Mouse (Mus musculus) left cerebral cortex, adult 2 months (tissue): ENCODE results near the gene Gm13277. TPM values are rescaled to one million over a fixed set of nuclear protein-coding genes. Genes with fewer than 3 reads are reported as not detected.
"Not testable (repeated sequence)": the region's sequence is repeated elsewhere in the genome, so short reads cannot be mapped to it uniquely, and the experiment has no call there.

Experiments
- DNase-seq, 2 experiments: peaks; one replicate each; pipeline ENCODE4 v3.0.0; 2021 to 2022; ENCODE audit warnings: low spot score in 2 of 2, mixed read lengths in 1 of 2; ENCODE audit errors: extremely low spot score in 1 of 2
- H3K27ac ChIP-seq: fragments of 200-600 bp; 2 replicates; pipeline ENCODE4 v1.8.1; 2022
- H3K4me3 ChIP-seq: fragments of 200-600 bp; 2 replicates; pipeline ENCODE4 v1.8.1; 2022
- CTCF ChIP-seq: fragments of 200-600 bp; IDR thresholded peaks from 2 replicates; pipeline ENCODE4 v1.8.1; 2022; ENCODE audit warnings: antibody characterized with exemption, mild to moderate bottlenecking, moderate library complexity
- intact Hi-C: fragments of 180-260 bp; cut with DNase I; formaldehyde crosslinking; loops from one replicate; pipeline ENCODE4 v1.15.1; 2025
- long read RNA-seq, 2 experiments: library from polyadenylated mRNA; stranded (forward); transcript quantifications; one replicate each; pipeline ENCODE4 v2.0.0; 2021; ENCODE audit warnings: borderline mapping rate in 2 of 2
- total RNA-seq, 2 experiments: library from RNA; stranded (reverse); gene quantifications; 2 replicates each; pipeline ENCODE4 v1.2.3; 2021

Gene Gm13277
- not detected for total RNA-seq
- long read RNA-seq, experiment 1, result 0 reads
- long read RNA-seq, experiment 2, result 0 reads

GRCm38 (mm10) chr4:88788402-88788801 is at the start of gene Gm13277:
Gene Gm13277 (plus strand): TSS chr4:88788632.
- TF ChIP-seq CTCF, result peak; percentile 42
- H3K27ac ChIP-seq, H3K4me3 ChIP-seq, intact Hi-C loops: not testable (repeated sequence)
- DNase-seq, result peak; percentile 61 to 63

GRCm38 (mm10) chr4:88739036-88739435 is 49.4 kb upstream of the Gm13277 start:
- Histone ChIP-seq H3K4me3 (no peak overlapping the region), H3K27ac (no peak overlapping the region)
- intact Hi-C loops, result no loop called here
- DNase-seq, result no peak
- TF ChIP-seq CTCF, result no peak

GRCm38 (mm10) chr4:88741426-88741825 is 47.0 kb upstream of the Gm13277 start:
- no peak for TF ChIP-seq CTCF
- Histone ChIP-seq H3K4me3 (no peak overlapping the region), H3K27ac (no peak overlapping the region)
- DNase-seq, result no peak
- intact Hi-C loops, result no loop called here

- H3K4me3 ChIP-seq, result no peak overlapping the region
- no peak overlapping the region for H3K27ac ChIP-seq
- intact Hi-C loops, result no loop called here
- peak; percentile 23 for TF ChIP-seq CTCF
- DNase-seq, result no peak
Observed at GRCm38 (mm10) chr4:88742771-88743371, 45.6 kb upstream of the Gm13277 start.

- DNase-seq, result no peak
- intact Hi-C loops, result no loop called here
- no peak overlapping the region for H3K27ac ChIP-seq
- no peak overlapping the region for H3K4me3 ChIP-seq
- no peak for TF ChIP-seq CTCF
Observed at GRCm38 (mm10) chr4:88744207-88744606, 44.2 kb upstream of the Gm13277 start.

GRCm38 (mm10) chr4:88749926-88750325 is 38.5 kb upstream of the Gm13277 start:
- no peak for TF ChIP-seq CTCF
- intact Hi-C loops, result no loop called here
- Histone ChIP-seq H3K4me3 (no peak overlapping the region), H3K27ac (no peak overlapping the region)
- DNase-seq, result no peak

GRCm38 (mm10) chr4:88754818-88755340 is 33.6 kb upstream of the Gm13277 start, which contains the start of gene Gm13271:
Gene Gm13271 (plus strand): TSS chr4:88754868.
- peak; percentile 72 to 76 for DNase-seq

GRCm38 (mm10) chr4:88756581-88757513 is 31.6 kb upstream of the Gm13277 start:
- intact Hi-C loops, DNase-seq: not testable (repeated sequence)
- Histone ChIP-seq H3K27ac (0 out of 2 replicates have a peak overlapping the region, but pooled peaks have one; percentile 37), H3K4me3 (peak overlapping the region; percentile 42)

More at GRCm38 (mm10) chr4:88754818-88755340, 33.6 kb upstream of the Gm13277 start, which contains the start of gene Gm13271:
- H3K27ac ChIP-seq, intact Hi-C loops, H3K4me3 ChIP-seq: not testable (repeated sequence)
- peak; percentile 24 for TF ChIP-seq CTCF

GRCm38 (mm10) chr4:88757628-88758031 is 30.8 kb upstream of the Gm13277 start:
- intact Hi-C loops, H3K27ac ChIP-seq: not testable (repeated sequence)
- TF ChIP-seq CTCF, result peak; percentile 66
- H3K4me3 ChIP-seq, result peak overlapping the region; percentile 42
- peak; percentile 90 to 92 for DNase-seq

GRCm38 (mm10) chr4:88758751-88759150 is 29.7 kb upstream of the Gm13277 start:
- H3K4me3 ChIP-seq, DNase-seq, H3K27ac ChIP-seq, intact Hi-C loops: not testable (repeated sequence)

- H3K27ac ChIP-seq, intact Hi-C loops: not testable (repeated sequence)
- peak within 1 kb of the TSS; percentile 19; the same call in 1 of the 2 replicates for H3K4me3 ChIP-seq
- peak in 1 of 2 experiments; percentile 23 for DNase-seq
Observed at GRCm38 (mm10) chr4:88759610-88760268, 28.7 kb upstream of the Gm13277 start, which contains the start of gene Gm13283. Gene Gm13283 (plus strand): TSS chr4:88760119.
